8 mouse cellular contexts compared by ENCODE assay signal in genomic region chr12:25095974-25096639, GRCm38 (mm10). TPM values are rescaled to one million over a fixed set of nuclear protein-coding genes. Genes with fewer than 3 reads are reported as not detected.
DNase-seq lines count a peak whose midpoint lies in the region; ATAC-seq and TF ChIP-seq lines count a peak whose summit lies in the region.

No protein-coding gene starts in this region.

- peak; percentile 98 for TF ChIP-seq POLR2A in liver, adult 2 months (IDR thresholded peaks at IDR 0.05; ENCODE audit: extremely low read depth, insufficient read depth, low read length)

- peak overlapping the region; percentile 88 for H3K4me2 ChIP-seq in heart, embryonic 13.5 days
- peak overlapping the region; percentile 95 for H3K4me2 ChIP-seq in kidney, postnatal 0 days (ENCODE audit: low read length)

- peak overlapping the region; percentile 98 for H3K27ac ChIP-seq in heart, embryonic 13.5 days (replicated peaks)
- H3K27ac ChIP-seq in kidney, postnatal 0 days = peak overlapping the region; percentile 97
- peak overlapping the region; percentile 92 for H3K27ac ChIP-seq in liver, adult 2 months (replicated peaks; ENCODE audit: insufficient read depth, low read depth, low read length)

- WGBS in heart, embryonic 13.5 days = under 1% methylated on average over 41 of the region's 41 CpGs
- WGBS in kidney, postnatal 0 days = under 1% methylated on average over 41 of the region's 41 CpGs
- under 1% methylated on average over 41 of the region's 41 CpGs for WGBS in liver, adult 2 months

- peaks cover 7% of the 10 kb centered on the region; the same call in 1 of the 2 replicates for H3K79me2 ChIP-seq in liver, adult 2 months (ENCODE audit: control insufficient read depth, insufficient read depth, low read length)

- peak; percentile 71 for ATAC-seq in erythroid progenitor cell, adult 5-6 weeks (replicated peaks; ENCODE audit: low FRiP score, poor library complexity, severe bottlenecking)
- peak; percentile 80 for ATAC-seq in heart, embryonic 13.5 days (ENCODE audit: extremely low read depth, insufficient number of reproducible peaks, low FRiP score, low TSS enrichment)
- peak; percentile 83 for ATAC-seq in kidney, postnatal 0 days (replicated peaks; ENCODE audit: low FRiP score, low read depth)
- ATAC-seq in monocyte, adult 5-6 weeks (replicated peaks; ENCODE audit: insufficient number of reproducible peaks, low FRiP score, low TSS enrichment, poor library complexity, severe bottlenecking) = peak; percentile 85

- H3K9ac ChIP-seq in heart, embryonic 13.5 days = peak overlapping the region; percentile 95
- peak overlapping the region; percentile 81 for H3K9ac ChIP-seq in kidney, postnatal 0 days (ENCODE audit: low read depth, low read length)
- H3K9ac ChIP-seq in liver, adult 2 months (ENCODE audit: low read depth, low read length) = peak overlapping the region; percentile 82

- H3K27me3 ChIP-seq in heart, embryonic 13.5 days (replicated peaks) = no peaks in the 10 kb centered on the region
- no peaks in the 10 kb centered on the region for H3K27me3 ChIP-seq in kidney, postnatal 0 days (ENCODE audit: insufficient read depth, low read length)
- H3K27me3 ChIP-seq in liver, adult 2 months (ENCODE audit: control insufficient read depth, insufficient read depth, low read length) = no peaks in the 10 kb centered on the region

- peaks cover 11% of the 10 kb centered on the region for H3K36me3 ChIP-seq in heart, embryonic 13.5 days
- no peaks in the 10 kb centered on the region for H3K36me3 ChIP-seq in kidney, postnatal 0 days (ENCODE audit: insufficient read depth, low read length)
- H3K36me3 ChIP-seq in liver, adult 2 months (ENCODE audit: control insufficient read depth, insufficient read depth, low read length) = peaks cover 4% of the 10 kb centered on the region; the same call in 1 of the 2 replicates

- no peaks in the 10 kb centered on the region for H3K9me3 ChIP-seq in heart, embryonic 13.5 days
- no peaks in the 10 kb centered on the region for H3K9me3 ChIP-seq in kidney, postnatal 0 days (replicated peaks; ENCODE audit: low read length)

- TF ChIP-seq CTCF in kidney, postnatal 0 days (IDR thresholded peaks at IDR 0.05; ENCODE audit: low read depth) = no peak
- TF ChIP-seq CTCF in liver, adult 2 months (IDR thresholded peaks at IDR 0.05; ENCODE audit: low read depth, low read length) = no peak

- H3K4me3 ChIP-seq in heart, embryonic 13.5 days = peak overlapping the region; percentile 86
- peak overlapping the region; percentile 88 for H3K4me3 ChIP-seq in kidney, postnatal 0 days (replicated peaks; ENCODE audit: low read depth, low read length)
- peak overlapping the region; percentile 73 for H3K4me3 ChIP-seq in liver, adult 2 months (ENCODE audit: insufficient read depth, low read depth, low read length)

- peak; percentile 97 for DNase-seq in CD4-positive, CD25-positive, alpha-beta regulatory T cell, adult 2 months (ENCODE audit: low read depth, low spot score)
- DNase-seq in brain, embryonic 18.5 days (ENCODE audit: low read depth, low spot score) = peak; percentile 96
- DNase-seq in kidney, postnatal 0 days (ENCODE audit: low spot score) = peak; percentile 99
- peak; percentile 98 for DNase-seq in liver, adult 2 months (ENCODE audit: extremely low read depth, low read depth, low spot score)
- DNase-seq in spleen, postnatal 36 days (ENCODE audit: low spot score in 2 of 2) = peak; percentile 95 to 96

- H3K4me1 ChIP-seq in heart, embryonic 13.5 days = peaks cover 47% of the 10 kb centered on the region
- peaks cover 15% of the 10 kb centered on the region; the same call in 1 of the 2 replicates for H3K4me1 ChIP-seq in kidney, postnatal 0 days (replicated peaks; ENCODE audit: insufficient read depth, low read length)
- H3K4me1 ChIP-seq in liver, adult 2 months (ENCODE audit: control insufficient read depth, insufficient read depth, low read length) = peaks cover 5% of the 10 kb centered on the region; the same call in 1 of the 2 replicates

RNA-seq across cellular contexts. Expression of gene Id2, which starts 0.8 kb away (rescaled TPM):
- 37.5 and 40.7 TPM in 2 replicates for total RNA-seq in erythroid progenitor cell, adult 5-6 weeks (2015; ENCODE audit: low replicate concordance)
- 10.3 and 13.1 TPM in 2 replicates for total RNA-seq in erythroid progenitor cell, adult 5-6 weeks (2017; ENCODE audit: low replicate concordance)
- polyA plus RNA-seq in heart, embryonic 13.5 days (2015; fragmentation: Nextera tagmentation; extraction: Ambion mirVana) = 255 and 280 TPM in 2 replicates
- polyA plus RNA-seq in kidney, postnatal 0 days (2015; fragmentation: Nextera tagmentation; extraction: Ambion mirVana) = 718 and 754 TPM in 2 replicates
- total RNA-seq in liver, adult 2 months (2014; rRNA removed) = 81.9 and 156 TPM in 2 replicates
- polyA plus RNA-seq in liver, adult 2 months (2012; rRNA removed) = 172 and 199 TPM in 2 replicates
- 239 to 512 TPM (median 247 TPM) in 3 replicates for total RNA-seq in monocyte, adult 5-6 weeks (2017)

Comparison
In these comparisons a context has a peak if more than half of its experiments do, and no peak if none do; other contexts are left out.
1. Peak in every context shown above with its lines: DNase-seq, ATAC-seq, H3K4me3 ChIP-seq and H3K27ac ChIP-seq.